ENCODE assay signal across 15 mouse cellular contexts in genomic region chr4:54071951-54072350, GRCm38 (mm10).
DNase-seq lines count a peak whose midpoint lies in the region; ATAC-seq and TF ChIP-seq lines count a peak whose summit lies in the region.
"Had no signal": no experiment of that assay in that cellular context is flagged by ENCODE, and none has a peak within 500 bp of the region (broad histone marks: within the 10 kb centered on the region; RNA-seq: fewer than 3 reads in every experiment).

No protein-coding gene starts in this region.

- H3K4me2 ChIP-seq in forebrain, embryonic 16.5 days (ENCODE audit: low read length), result no peak overlapping the region
- H3K4me2 ChIP-seq in forebrain, embryonic 13.5 days, result no peak overlapping the region
- no peak overlapping the region for H3K4me2 ChIP-seq in intestine, postnatal 0 days (replicated peaks; ENCODE audit: low read depth)
- H3K4me2 ChIP-seq: heart, embryonic 12.5 days; limb, embryonic 13.5 days had no signal

- TF ChIP-seq CTCF in ES-Bruce4 (IDR thresholded peaks at IDR 0.05; ENCODE audit: low read depth, low read length), result no peak
- no peak for TF ChIP-seq CTCF in intestine, postnatal 0 days (IDR thresholded peaks at IDR 0.05; ENCODE audit: low read depth)

- 57% methylated on average over 4 of the region's 4 CpGs for WGBS in forebrain, embryonic 10.5 days
- 16% methylated on average over 4 of the region's 4 CpGs for WGBS in forebrain, embryonic 16.5 days
- WGBS in forebrain, embryonic 13.5 days, result 19% methylated on average over 4 of the region's 4 CpGs
- WGBS in intestine, postnatal 0 days, result 74% methylated on average over 4 of the region's 4 CpGs

- no peak for TF ChIP-seq POLR2A in ES-Bruce4 (IDR thresholded peaks at IDR 0.05; ENCODE audit: insufficient read depth, low read length)

- ATAC-seq in forebrain, embryonic 16.5 days, result no peak
- ATAC-seq in forebrain, embryonic 13.5 days, result peak; percentile 33; the same call in 1 of the 2 replicates
- no peak for ATAC-seq in intestine, postnatal 0 days
- ATAC-seq: intestine, embryonic 16.5 days had no signal

- DNase-seq in forebrain, embryonic 10.5 days (ENCODE audit: extremely low spot score, low spot score), result no peak
- peak; percentile 42 for DNase-seq in adrenal gland, postnatal 10 days
- no peak for DNase-seq in kidney, postnatal 25 days
- no peak for DNase-seq in ovary, adult 18-20 months (ENCODE audit: low spot score)
- DNase-seq: cerebellum, adult 11-12 months; heart, postnatal 36 days; thymus, postnatal 14 days had no signal

- peak; percentile 83 for TF ChIP-seq EP300 in ES-Bruce4 (IDR thresholded peaks at IDR 0.05; ENCODE audit: insufficient read depth, low read depth, low read length)

- H3K27ac ChIP-seq in forebrain, embryonic 10.5 days, result peak overlapping the region; percentile 87
- H3K27ac ChIP-seq in forebrain, embryonic 16.5 days (ENCODE audit: low read length), result no peak overlapping the region
- peak overlapping the region; percentile 94 for H3K27ac ChIP-seq in ES-Bruce4 (ENCODE audit: insufficient read depth, low read length)
- H3K27ac ChIP-seq in forebrain, embryonic 13.5 days, result peak overlapping the region; percentile 73
- H3K27ac ChIP-seq in intestine, postnatal 0 days (ENCODE audit: low read depth, low read length), result no peak overlapping the region
- H3K27ac ChIP-seq: kidney, postnatal 0 days; limb, embryonic 13.5 days had no signal

- peaks cover 38% of the 10 kb centered on the region for H3K4me1 ChIP-seq in forebrain, embryonic 10.5 days
- H3K4me1 ChIP-seq in forebrain, embryonic 16.5 days (replicated peaks; ENCODE audit: control insufficient read depth, insufficient read depth, low read length), result peaks cover 14% of the 10 kb centered on the region
- no peaks in the 10 kb centered on the region for H3K4me1 ChIP-seq in ES-Bruce4 (ENCODE audit: control insufficient read depth, insufficient read depth, low read length)
- peaks cover 25% of the 10 kb centered on the region for H3K4me1 ChIP-seq in forebrain, embryonic 13.5 days
- no peaks in the 10 kb centered on the region for H3K4me1 ChIP-seq in intestine, postnatal 0 days (replicated peaks; ENCODE audit: control insufficient read depth, insufficient read depth, low read length)
- H3K4me1 ChIP-seq: heart, embryonic 12.5 days had no signal

- H3K36me3 ChIP-seq in forebrain, embryonic 10.5 days (replicated peaks), result no peaks in the 10 kb centered on the region
- H3K36me3 ChIP-seq in forebrain, embryonic 16.5 days (ENCODE audit: control insufficient read depth, insufficient read depth), result no peaks in the 10 kb centered on the region
- H3K36me3 ChIP-seq in ES-Bruce4 (ENCODE audit: control insufficient read depth, insufficient read depth, low read length, poor library complexity, severe bottlenecking), result no peaks in the 10 kb centered on the region
- H3K36me3 ChIP-seq in forebrain, embryonic 13.5 days (ENCODE audit: poor library complexity, severe bottlenecking), result peaks cover 8% of the 10 kb centered on the region; the same call in 1 of the 2 replicates
- H3K36me3 ChIP-seq in intestine, postnatal 0 days (ENCODE audit: control insufficient read depth, insufficient read depth), result no peaks in the 10 kb centered on the region
- H3K36me3 ChIP-seq: heart, embryonic 12.5 days; limb, embryonic 13.5 days had no signal

- H3K9me3 ChIP-seq in forebrain, embryonic 10.5 days, result peaks cover 24% of the 10 kb centered on the region
- H3K9me3 ChIP-seq in forebrain, embryonic 16.5 days (ENCODE audit: control insufficient read depth, low read length), result no peaks in the 10 kb centered on the region
- peaks cover 26% of the 10 kb centered on the region for H3K9me3 ChIP-seq in ES-Bruce4 (replicated peaks; ENCODE audit: control insufficient read depth, insufficient read depth, low read length, poor library complexity, severe bottlenecking)
- H3K9me3 ChIP-seq in forebrain, embryonic 13.5 days (replicated peaks), result peaks cover 12% of the 10 kb centered on the region; the same call in 1 of the 2 replicates
- H3K9me3 ChIP-seq in intestine, postnatal 0 days (ENCODE audit: control insufficient read depth), result no peaks in the 10 kb centered on the region

- H3K9ac ChIP-seq in forebrain, embryonic 16.5 days (replicated peaks; ENCODE audit: low read depth, low read length), result no peak overlapping the region
- no peak overlapping the region for H3K9ac ChIP-seq in ES-Bruce4 (ENCODE audit: low read depth, poor library complexity, severe bottlenecking)
- H3K9ac ChIP-seq in forebrain, embryonic 13.5 days, result no peak overlapping the region
- no peak overlapping the region for H3K9ac ChIP-seq in intestine, postnatal 0 days (ENCODE audit: low read depth, low read length)
- H3K9ac ChIP-seq: heart, embryonic 12.5 days; limb, embryonic 13.5 days had no signal

- H3K27me3 ChIP-seq in forebrain, embryonic 10.5 days (ENCODE audit: poor library complexity, severe bottlenecking), result no peaks in the 10 kb centered on the region
- H3K27me3 ChIP-seq in forebrain, embryonic 16.5 days (replicated peaks; ENCODE audit: control insufficient read depth, insufficient read depth, low read length), result no peaks in the 10 kb centered on the region
- no peaks in the 10 kb centered on the region for H3K27me3 ChIP-seq in ES-Bruce4 (ENCODE audit: control insufficient read depth, insufficient read depth, low read length, poor library complexity, severe bottlenecking)
- H3K27me3 ChIP-seq in forebrain, embryonic 13.5 days, result no peaks in the 10 kb centered on the region
- no peaks in the 10 kb centered on the region for H3K27me3 ChIP-seq in intestine, postnatal 0 days (replicated peaks; ENCODE audit: control insufficient read depth, insufficient read depth, low read length)
- H3K27me3 ChIP-seq: heart, embryonic 12.5 days; limb, embryonic 13.5 days had no signal

- no peak overlapping the region for H3K4me3 ChIP-seq in forebrain, embryonic 10.5 days
- H3K4me3 ChIP-seq in forebrain, embryonic 16.5 days (replicated peaks; ENCODE audit: low read length), result no peak overlapping the region
- H3K4me3 ChIP-seq in ES-Bruce4 (ENCODE audit: low read depth, low read length), result no peak overlapping the region
- H3K4me3 ChIP-seq in forebrain, embryonic 13.5 days, result no peak overlapping the region
- H3K4me3 ChIP-seq in intestine, postnatal 0 days (ENCODE audit: low read depth, low read length), result no peak overlapping the region
- H3K4me3 ChIP-seq: heart, embryonic 12.5 days; limb, embryonic 13.5 days had no signal

Comparison
In these comparisons a context has a peak if more than half of its experiments do, and no peak if none do; other contexts are left out.
1. H3K27ac ChIP-seq: peak in forebrain, embryonic 10.5 days (single experiment), ES-Bruce4 (single experiment) and forebrain, embryonic 13.5 days (single experiment); none in forebrain, embryonic 16.5 days (single experiment) and intestine, postnatal 0 days (single experiment).